Mouse (Mus musculus): ENCODE results near the gene Mllt11. TPM values are rescaled to one million over a fixed set of nuclear protein-coding genes. Genes with fewer than 3 reads are reported as not detected.
A peak's percentile ranks its signal among the peaks of the same experiment; 100 is the strongest.

Mllt11 gene
- polyA plus RNA-seq, 1 experiment = 33.0 TPM

GRCm38 (mm10) chr3:95270766-95271364 lies 38.9 kb upstream of the Mllt11 start:
- no peak overlapping the region for H3K4me3 ChIP-seq (ENCODE audit: insufficient read depth, low read length)
- no peak for TF ChIP-seq CTCF (IDR thresholded peaks at IDR 0.05; ENCODE audit: borderline replicate concordance, insufficient read depth, low read length)
- TF ChIP-seq POLR2A (IDR thresholded peaks at IDR 0.05; ENCODE audit: low read depth, low read length) = no peak

GRCm38 (mm10) chr3:95269789-95270188 lies 37.8 kb upstream of the Mllt11 start:
- no peaks in the 10 kb centered on the region for H3K4me1 ChIP-seq (ENCODE audit: control insufficient read depth, insufficient read depth, low read length)
- TF ChIP-seq POLR2A (IDR thresholded peaks at IDR 0.05; ENCODE audit: low read depth, low read length) = no peak
- no peak for TF ChIP-seq CTCF (IDR thresholded peaks at IDR 0.05; ENCODE audit: borderline replicate concordance, insufficient read depth, low read length)
- no peak overlapping the region for H3K27ac ChIP-seq (ENCODE audit: insufficient read depth, low read length)
- no peak overlapping the region for H3K4me3 ChIP-seq (ENCODE audit: insufficient read depth, low read length)

More at GRCm38 (mm10) chr3:95270766-95271364, 38.9 kb upstream of the Mllt11 start:
- Histone ChIP-seq H3K4me1 (ENCODE audit: control insufficient read depth, insufficient read depth, low read length) (no peaks in the 10 kb centered on the region), H3K27ac (ENCODE audit: insufficient read depth, low read length) (no peak overlapping the region)

- H3K27ac ChIP-seq (ENCODE audit: insufficient read depth, low read length) = no peak overlapping the region
- no peak for TF ChIP-seq POLR2A (IDR thresholded peaks at IDR 0.05; ENCODE audit: low read depth, low read length)
- no peak for TF ChIP-seq CTCF (IDR thresholded peaks at IDR 0.05; ENCODE audit: borderline replicate concordance, insufficient read depth, low read length)
- no peak overlapping the region for H3K4me3 ChIP-seq (ENCODE audit: insufficient read depth, low read length)
- H3K4me1 ChIP-seq (ENCODE audit: control insufficient read depth, insufficient read depth, low read length) = no peaks in the 10 kb centered on the region
These were observed 35.9 kb upstream of the Mllt11 start for GRCm38 (mm10) chr3:95267855-95268254.

DNA sequence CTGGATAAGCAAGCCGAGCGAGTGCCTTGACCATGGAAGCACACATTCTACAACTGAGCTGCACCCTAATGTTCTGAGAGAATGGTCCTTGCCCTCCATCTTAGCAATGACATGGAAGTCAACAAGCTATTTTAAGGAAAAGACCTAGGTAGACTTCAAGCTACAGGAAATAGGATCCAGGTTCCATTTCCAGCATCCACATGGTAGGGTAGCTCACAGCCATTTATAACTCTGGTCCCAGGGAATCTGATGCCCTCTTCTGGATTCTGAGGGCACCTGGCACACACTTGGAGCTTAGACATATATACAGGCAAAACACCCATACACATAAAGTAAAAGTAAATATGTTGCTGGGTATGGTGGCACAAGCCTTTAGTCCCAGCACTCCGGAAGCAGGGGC lies 34.1 kb upstream of the Mllt11 start:
- no peak overlapping the region for H3K4me3 ChIP-seq (ENCODE audit: insufficient read depth, low read length)
- TF ChIP-seq CTCF (IDR thresholded peaks at IDR 0.05; ENCODE audit: borderline replicate concordance, insufficient read depth, low read length) (no peak), POLR2A (IDR thresholded peaks at IDR 0.05; ENCODE audit: low read depth, low read length) (no peak)

DNA sequence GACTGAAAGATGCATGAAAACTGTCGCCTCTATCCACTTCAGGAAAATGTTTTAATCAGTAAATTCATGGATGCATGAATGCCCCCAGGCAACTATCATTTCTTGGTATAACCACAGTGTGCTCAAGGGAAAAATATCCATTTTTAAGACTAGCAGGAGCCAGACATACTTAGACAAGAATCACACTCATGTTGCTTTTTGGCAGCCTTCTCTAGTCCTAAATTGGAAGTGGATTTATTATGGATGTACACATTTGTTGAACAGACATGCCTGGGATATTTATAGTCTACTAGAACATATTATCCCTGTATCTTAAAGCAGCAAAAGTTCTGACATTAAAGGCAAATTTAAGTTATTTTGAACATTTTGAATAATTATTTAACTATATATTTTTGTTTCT lies 32.8 kb upstream of the Mllt11 start:
- TF ChIP-seq POLR2A (IDR thresholded peaks at IDR 0.05; ENCODE audit: low read depth, low read length) (no peak), CTCF (IDR thresholded peaks at IDR 0.05; ENCODE audit: borderline replicate concordance, insufficient read depth, low read length) (no peak)
- Histone ChIP-seq H3K4me1 (ENCODE audit: control insufficient read depth, insufficient read depth, low read length) (peaks cover 6% of the 10 kb centered on the region; the same call in 1 of the 2 replicates), H3K27ac (ENCODE audit: insufficient read depth, low read length) (no peak overlapping the region), H3K4me3 (ENCODE audit: insufficient read depth, low read length) (no peak overlapping the region)

More for the DNA sequence above, 34.1 kb upstream of the Mllt11 start:
- Histone ChIP-seq H3K27ac (ENCODE audit: insufficient read depth, low read length) (no peak overlapping the region), H3K4me1 (ENCODE audit: control insufficient read depth, insufficient read depth, low read length) (peaks cover 6% of the 10 kb centered on the region; the same call in 1 of the 2 replicates)

DNA sequence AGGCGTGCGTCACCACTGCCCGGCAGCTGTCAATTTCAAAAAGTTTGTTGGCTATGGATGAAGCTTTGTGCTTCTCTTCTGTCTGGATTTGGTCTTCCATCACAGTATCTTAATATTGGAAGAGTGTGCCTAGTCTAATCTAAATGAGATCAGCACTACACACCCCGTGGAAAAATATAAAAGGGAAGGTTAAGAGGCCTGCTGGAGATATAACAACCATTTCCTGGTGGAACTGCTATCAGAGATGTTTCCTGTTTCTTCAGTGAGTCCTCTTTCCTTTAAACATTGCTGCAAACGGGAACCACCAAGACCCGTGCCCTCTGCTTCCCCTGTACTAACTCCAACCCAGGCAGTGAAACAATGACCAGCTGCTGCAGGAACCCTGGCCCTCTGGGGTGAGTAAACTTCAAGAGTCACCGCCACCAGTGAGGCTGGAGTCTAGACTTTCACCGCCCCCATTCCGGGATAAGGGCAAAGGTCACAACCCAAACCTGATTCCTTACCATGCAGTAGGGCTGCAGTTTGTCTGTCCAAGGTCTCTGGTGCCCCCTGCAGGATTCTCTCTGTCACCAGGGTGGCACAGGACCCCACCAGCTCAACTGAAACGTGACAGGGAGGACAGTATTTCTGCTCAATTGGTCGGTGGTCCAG lies 31.2 kb upstream of the Mllt11 start:
- H3K4me3 ChIP-seq (ENCODE audit: insufficient read depth, low read length) = no peak overlapping the region
- peaks cover 6% of the 10 kb centered on the region; the same call in 1 of the 2 replicates for H3K4me1 ChIP-seq (ENCODE audit: control insufficient read depth, insufficient read depth, low read length)
- peak; percentile 52; the same call in 1 of the 2 replicates for TF ChIP-seq CTCF (IDR thresholded peaks at IDR 0.05; ENCODE audit: borderline replicate concordance, insufficient read depth, low read length)
- TF ChIP-seq POLR2A (IDR thresholded peaks at IDR 0.05; ENCODE audit: low read depth, low read length) = no peak
- no peak overlapping the region for H3K27ac ChIP-seq (ENCODE audit: insufficient read depth, low read length)

- peak overlapping the region; percentile 83 for H3K27ac ChIP-seq (ENCODE audit: insufficient read depth, low read length)
- peaks cover 6% of the 10 kb centered on the region; the same call in 1 of the 2 replicates for H3K4me1 ChIP-seq (ENCODE audit: control insufficient read depth, insufficient read depth, low read length)
- H3K4me3 ChIP-seq (ENCODE audit: insufficient read depth, low read length) = no peak overlapping the region
- no peak for TF ChIP-seq CTCF (IDR thresholded peaks at IDR 0.05; ENCODE audit: borderline replicate concordance, insufficient read depth, low read length)
- TF ChIP-seq POLR2A (IDR thresholded peaks at IDR 0.05; ENCODE audit: low read depth, low read length) = no peak
These were observed 30.0 kb upstream of the Mllt11 start for GRCm38 (mm10) chr3:95261975-95262374.

DNA sequence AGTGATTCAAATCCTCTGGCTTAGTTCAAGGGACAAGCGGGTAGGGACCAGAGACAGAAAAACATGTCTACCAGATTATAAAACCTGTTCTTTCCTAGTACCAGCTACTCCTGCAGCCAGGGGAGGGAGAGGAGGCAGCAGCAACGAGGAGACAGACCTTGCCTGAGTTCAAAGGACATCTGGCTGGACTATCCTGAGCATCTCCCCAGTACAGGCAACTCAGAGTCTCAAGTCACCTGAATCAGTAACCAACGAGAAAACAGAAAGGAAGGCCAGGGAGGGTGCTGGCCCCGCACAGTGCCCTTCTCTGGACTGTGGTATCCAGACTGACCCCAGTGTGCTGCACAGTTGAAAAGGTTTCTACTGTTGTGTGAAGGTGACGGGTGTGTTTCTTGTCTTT lies 25.0 kb upstream of the Mllt11 start:
- no peak overlapping the region for H3K4me3 ChIP-seq (ENCODE audit: insufficient read depth, low read length)
- no peak overlapping the region for H3K27ac ChIP-seq (ENCODE audit: insufficient read depth, low read length)
- H3K4me1 ChIP-seq (ENCODE audit: control insufficient read depth, insufficient read depth, low read length) = 0 out of 2 replicates have a peak, but pooled peaks cover 1% of the 10 kb centered on the region
- TF ChIP-seq CTCF (IDR thresholded peaks at IDR 0.05; ENCODE audit: borderline replicate concordance, insufficient read depth, low read length) (no peak), POLR2A (IDR thresholded peaks at IDR 0.05; ENCODE audit: low read depth, low read length) (no peak)

GRCm38 (mm10) chr3:95250783-95251424 lies 18.9 kb upstream of the Mllt11 start, which contains the start of gene Bnipl:
TSS of gene Bnipl (minus strand) at chr3:95251193.
- TF ChIP-seq CTCF (IDR thresholded peaks at IDR 0.05; ENCODE audit: borderline replicate concordance, insufficient read depth, low read length) (no peak), POLR2A (IDR thresholded peaks at IDR 0.05; ENCODE audit: low read depth, low read length) (no peak)
- H3K27ac ChIP-seq (ENCODE audit: insufficient read depth, low read length) = no peak within 1 kb of the TSS
- no peak within 1 kb of the TSS for H3K4me3 ChIP-seq (ENCODE audit: insufficient read depth, low read length)
- H3K4me1 ChIP-seq (ENCODE audit: control insufficient read depth, insufficient read depth, low read length) = peaks cover 5% of the 10 kb centered on the region; the same call in 1 of the 2 replicates
